Mouse (Mus musculus): ENCODE data around the gene Kazn.

Gene Kazn

DNA sequence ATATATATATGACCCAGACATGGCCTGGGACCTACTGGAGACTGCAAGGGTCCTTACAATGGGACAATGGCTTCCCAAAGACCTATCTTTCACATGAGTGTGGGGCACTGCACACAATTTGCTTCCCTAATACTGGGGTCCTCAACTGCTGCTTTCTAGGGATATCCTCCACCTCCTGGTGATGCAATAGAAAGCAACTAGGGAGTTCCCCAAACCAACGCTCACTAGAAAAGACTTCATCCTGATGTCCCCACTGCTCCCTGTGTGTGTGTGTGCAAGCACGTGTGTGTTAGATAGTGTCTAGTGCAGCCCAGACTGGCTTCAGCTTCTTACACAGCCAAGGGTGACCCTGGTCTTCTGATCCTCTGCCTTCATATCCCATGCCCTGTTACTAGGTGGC lies 103.7 kb downstream of the Kazn start:
- in situ Hi-C loops (cut with MboI; ENCODE audit: low sequenced_read_pairs) = loop anchor here (25.0 kb wide), 1 partner anchor 877 kb away; no protein-coding TSS in a partner anchor

DNA sequence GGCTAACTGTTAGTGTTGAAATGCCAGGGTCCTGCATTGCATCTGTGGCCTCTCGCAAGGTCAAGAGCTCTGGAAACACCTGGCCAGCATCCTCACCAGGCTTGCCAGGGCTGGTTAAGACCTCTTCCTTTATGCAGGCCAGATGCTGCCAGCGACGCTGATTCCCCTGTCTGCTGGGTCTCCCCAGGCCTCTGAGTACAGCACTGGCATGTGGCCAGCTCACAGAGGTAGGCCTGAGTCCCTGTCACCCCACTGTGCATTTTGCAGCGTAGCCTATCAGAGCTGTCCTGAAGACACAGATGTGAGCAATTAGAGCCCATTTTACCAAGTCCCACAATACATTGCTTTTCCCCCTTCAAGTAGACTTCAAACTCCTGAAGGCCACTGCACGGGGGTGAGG lies 109.0 kb downstream of the Kazn start:
- in situ Hi-C loops (cut with MboI; ENCODE audit: low sequenced_read_pairs) = loop anchor here (25.0 kb wide), 1 partner anchor 882 kb away; no protein-coding TSS in a partner anchor

DNA sequence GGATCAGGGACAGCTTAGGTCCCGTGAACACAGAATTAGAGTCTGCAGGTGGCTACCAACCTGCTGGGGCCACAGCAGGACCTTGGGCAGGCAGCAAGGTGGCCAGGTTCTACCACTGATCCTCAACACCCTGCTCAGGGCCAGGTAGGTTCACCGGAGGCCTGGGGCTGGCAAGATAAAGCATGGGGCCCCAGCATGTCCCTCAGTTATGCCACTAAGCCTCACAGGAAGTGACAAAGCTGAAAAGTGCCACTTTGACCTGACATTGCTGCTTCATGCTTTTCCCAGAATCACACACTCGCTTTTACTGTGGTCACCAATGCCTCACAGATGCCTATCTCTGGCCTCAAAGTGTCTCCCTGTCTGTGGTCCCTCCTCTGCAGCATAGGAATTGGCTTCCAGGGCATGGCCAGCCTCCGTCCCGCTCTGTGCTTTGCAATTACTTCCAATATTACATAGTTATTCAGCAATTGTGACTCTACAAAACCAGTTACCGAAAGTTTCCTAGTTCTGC lies 111.9 kb downstream of the Kazn start:
- in situ Hi-C loops (cut with MboI; ENCODE audit: low sequenced_read_pairs) = loop anchor here (25.0 kb wide), 1 partner anchor 885 kb away; no protein-coding TSS in a partner anchor

DNA sequence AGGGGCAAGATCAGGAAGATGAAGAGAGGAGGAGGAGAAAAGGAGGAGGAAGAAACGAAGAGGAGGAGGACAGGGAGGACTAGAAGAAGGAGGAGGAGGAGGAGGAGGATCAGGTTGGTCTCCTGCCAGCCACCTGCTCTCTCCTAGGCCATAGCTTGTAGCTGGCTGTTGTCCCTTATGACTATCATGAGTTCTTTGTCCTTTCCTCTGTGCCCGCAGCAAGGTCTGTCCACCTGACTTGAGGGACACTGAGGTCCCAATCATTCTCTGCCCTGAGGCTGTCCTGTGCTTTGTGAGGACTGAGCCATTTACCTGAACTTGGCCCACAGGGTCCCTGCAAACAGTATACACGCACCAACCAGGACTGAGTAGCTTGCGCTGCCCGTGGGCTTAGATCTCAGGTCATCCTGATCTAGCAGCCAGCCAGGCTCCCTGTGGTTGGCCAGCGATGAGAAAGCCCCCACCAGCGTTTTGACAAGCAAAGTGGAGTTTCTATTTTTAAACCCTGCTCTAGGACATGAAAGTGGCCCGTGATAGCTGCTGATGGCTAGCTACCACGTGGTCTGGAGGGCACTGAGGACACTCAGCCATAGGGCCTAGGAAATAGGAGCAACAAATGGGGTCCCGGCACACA lies 112.4 kb downstream of the Kazn start:
- in situ Hi-C loops (cut with MboI; ENCODE audit: low sequenced_read_pairs) = loop anchor here (25.0 kb wide), 1 partner anchor 886 kb away; no protein-coding TSS in a partner anchor

DNA sequence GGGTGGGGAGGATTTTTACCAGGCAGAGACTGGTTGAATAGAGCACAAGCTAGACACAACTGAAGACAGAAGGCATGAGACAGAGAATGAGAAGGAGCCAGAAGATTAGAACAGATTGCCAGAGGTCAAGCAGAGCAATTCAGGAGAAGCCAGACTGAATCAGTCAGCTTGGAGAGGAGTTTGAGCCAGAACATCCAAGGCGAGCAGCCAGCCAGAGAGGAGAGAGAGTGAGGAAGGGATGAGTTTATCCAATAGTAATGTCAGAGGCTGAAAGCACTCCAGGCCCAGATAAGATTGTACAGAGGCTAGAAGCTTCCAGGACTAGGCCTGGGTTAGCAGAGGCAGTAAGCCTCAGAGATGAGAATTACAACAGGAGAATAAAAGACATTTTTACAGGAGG lies 118.0 kb downstream of the Kazn start:
- in situ Hi-C loops (cut with MboI; ENCODE audit: low sequenced_read_pairs) = no loop called here

DNA sequence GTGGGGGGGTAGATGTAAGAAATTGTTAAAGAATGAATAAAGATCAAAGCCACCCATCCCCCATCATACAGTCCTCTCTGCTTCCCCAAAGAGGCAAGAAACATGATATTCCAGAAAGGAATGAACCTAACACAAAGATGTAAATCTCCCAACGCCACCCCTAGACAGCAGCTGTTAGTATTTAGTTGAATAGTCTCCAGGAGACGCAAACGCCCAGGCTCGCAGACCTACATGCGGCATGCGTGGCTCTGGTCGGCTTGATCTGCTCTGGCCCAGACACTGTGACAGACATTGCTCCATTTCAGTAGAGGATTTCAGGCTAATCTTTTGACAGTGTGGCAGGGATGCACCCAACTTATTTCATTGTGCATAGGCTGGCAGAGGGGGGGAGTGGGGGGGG lies 120.7 kb downstream of the Kazn start:
- in situ Hi-C loops (cut with MboI; ENCODE audit: low sequenced_read_pairs) = no loop called here

DNA sequence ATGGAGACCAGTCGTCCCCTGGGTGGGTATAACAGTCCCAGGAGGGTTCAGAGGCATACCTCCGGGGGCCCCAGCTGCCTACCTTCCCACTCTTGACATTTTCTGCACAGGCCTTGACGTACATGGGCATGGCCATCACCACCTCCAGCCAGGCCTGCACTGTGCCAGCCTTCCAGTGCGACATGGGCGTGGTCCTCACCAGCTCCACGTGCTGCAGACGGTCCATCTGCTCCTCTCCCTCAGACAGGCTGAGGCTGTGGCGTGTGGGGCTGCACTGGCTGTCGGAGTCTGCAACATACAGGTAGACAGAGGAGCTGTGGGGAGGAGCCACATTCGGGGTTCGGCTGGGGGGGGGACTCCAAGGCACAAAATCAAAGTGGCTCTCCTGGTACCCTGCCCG lies 121.2 kb downstream of the Kazn start:
- in situ Hi-C loops (cut with MboI; ENCODE audit: low sequenced_read_pairs) = no loop called here

DNA sequence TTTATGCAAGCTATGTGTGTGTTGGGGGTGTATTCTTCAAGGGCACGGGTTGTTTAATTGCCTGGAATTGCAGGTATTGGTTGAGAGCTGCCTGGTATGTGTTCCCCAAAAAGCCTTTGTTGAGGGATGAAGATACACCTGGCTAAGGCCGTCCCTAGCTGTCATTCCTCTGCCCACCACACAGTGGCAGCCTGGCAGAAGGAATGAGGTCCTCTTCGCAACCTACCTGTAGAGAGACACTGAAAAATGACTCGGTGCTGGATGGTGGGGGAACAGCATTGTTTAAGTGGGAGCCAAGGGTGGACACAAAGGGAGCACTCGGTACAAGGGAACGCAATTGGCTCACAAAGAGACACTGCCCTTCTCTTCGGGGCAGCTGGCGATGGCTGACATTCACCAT lies 125.9 kb downstream of the Kazn start:
- in situ Hi-C loops (cut with MboI; ENCODE audit: low sequenced_read_pairs) = no loop called here

DNA sequence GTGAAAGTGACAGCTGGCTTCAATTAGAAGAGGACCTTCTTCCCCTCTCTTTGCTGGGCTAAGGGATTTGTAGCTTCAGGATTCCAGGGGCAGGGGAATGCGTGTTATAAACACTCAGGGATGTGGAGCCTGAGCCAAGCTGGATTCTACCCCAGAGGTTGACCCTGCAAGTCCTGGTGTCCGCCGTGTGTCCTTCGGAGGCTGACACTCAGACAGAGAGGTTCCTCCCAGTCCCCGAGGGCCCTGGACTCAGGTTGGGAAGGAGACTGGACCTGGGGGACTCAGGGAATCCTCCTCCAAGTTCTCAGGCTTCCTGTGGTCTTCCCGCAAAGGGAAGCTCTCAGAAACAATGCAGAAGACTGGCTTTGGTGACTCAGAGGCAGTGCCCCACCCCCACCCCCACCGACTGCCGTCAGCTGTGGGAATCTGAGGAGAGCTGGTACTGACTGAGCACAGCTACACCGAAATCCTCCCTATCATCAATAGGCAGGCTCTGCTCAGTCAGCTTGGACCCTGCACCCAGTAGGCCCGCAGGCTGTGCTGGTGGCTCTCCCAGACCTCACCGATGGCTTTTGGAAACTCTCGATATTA lies 136.0 kb downstream of the Kazn start:
- in situ Hi-C loops (cut with MboI; ENCODE audit: low sequenced_read_pairs) = no loop called here

DNA sequence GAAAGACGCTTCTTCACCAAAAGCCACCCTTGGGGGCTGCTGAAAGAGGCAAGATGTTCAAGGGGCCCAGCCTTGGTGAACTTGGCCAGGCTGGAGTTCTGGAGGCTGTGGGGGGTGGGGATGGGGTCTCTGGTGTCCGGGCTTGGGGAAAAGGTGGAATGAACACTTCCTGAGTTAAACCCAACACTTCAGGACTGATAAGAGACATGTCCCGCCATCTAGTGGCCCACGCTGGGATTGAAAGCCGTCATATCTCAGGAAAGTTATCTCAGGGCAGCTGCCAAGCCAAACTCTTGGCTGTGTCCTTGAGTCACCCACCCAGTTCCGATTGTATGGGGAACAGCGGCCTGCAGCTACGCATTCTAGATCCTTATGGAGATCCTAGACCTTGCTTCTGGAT lies 140.9 kb downstream of the Kazn start:
- in situ Hi-C loops (cut with MboI; ENCODE audit: low sequenced_read_pairs) = loop anchor here (25.0 kb wide), 1 partner anchor 286 kb away; no protein-coding TSS in a partner anchor

DNA sequence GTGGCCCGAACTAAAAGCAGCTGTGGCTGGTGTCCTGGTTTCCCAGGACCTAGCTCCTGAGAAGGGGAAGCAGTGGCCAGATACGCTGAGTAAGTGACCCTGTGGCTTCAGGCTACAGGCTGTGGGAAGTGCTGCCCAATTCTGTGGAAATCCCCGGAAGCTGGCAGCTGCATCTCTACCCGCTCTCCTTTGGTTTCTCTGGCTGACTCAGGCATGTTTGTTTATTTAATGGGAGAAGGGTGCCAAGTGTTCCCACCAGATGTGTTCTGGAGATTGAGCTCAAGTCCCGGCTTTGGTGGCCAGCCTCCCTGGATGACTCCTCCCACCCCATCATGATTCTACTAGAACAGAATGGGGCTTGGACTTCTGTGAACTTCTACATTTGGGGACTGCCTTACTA lies 141.3 kb downstream of the Kazn start:
- in situ Hi-C loops (cut with MboI; ENCODE audit: low sequenced_read_pairs) = loop anchor here (25.0 kb wide), 1 partner anchor 286 kb away; no protein-coding TSS in a partner anchor

DNA sequence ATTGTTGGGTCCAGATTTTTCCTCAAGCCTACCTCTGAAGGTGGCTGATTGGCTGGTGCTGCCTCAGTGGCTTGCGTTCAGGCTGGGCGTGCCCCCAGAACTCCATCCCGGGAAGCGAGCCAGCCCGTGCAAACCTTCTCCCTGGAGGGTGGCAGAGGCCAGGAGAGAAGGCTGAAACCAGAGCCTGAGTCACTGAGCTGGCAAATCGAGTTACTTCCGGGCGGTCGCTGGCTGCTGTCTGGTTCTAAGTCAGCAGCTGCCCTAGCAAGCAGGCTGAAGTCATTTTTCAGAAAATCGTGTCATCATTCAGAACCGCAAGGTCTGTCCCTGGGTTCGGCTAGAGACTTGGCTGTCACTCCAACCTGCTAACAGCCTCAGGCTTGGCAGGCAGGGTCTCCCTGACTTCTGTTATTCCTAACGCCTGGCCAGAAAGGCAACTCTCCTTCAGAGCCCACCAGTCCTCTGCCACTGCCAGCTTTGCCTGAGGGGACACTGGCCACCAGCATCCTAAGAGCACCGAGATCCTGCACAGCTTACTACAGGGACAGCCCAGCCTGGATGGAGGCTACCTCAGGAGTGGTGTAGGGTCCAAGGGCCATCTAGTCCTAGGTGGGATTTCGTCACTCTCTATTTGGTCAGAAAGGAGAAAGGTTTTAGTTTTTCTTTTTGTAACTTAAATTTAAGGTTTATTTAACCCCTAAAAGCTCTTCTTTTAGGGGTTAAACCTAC lies 143.5 kb downstream of the Kazn start:
- in situ Hi-C loops (cut with MboI; ENCODE audit: low sequenced_read_pairs) = loop anchor here (25.0 kb wide), 1 partner anchor 283 kb away; no protein-coding TSS in a partner anchor

DNA sequence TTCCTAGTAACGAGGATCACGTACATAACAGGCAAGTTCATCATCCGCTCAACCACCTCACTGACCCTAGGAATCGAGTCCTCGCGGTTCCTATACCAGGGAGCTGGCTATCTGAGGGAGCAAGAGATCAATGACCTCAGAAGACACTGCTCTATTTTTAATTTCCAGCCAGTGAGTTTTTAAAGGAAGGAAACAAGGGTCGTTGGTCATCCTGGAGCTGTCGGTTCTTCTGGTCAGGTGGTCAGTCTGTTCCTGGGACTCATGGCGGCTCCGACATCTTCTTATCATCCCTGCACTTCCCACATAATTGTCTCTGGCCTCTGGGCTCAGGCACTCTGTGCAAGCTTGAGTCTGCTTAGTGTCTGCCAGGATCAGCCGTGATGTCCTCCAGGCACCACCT lies 144.8 kb downstream of the Kazn start:
- in situ Hi-C loops (cut with MboI; ENCODE audit: low sequenced_read_pairs) = loop anchor here (25.0 kb wide), 1 partner anchor 282 kb away; no protein-coding TSS in a partner anchor

DNA sequence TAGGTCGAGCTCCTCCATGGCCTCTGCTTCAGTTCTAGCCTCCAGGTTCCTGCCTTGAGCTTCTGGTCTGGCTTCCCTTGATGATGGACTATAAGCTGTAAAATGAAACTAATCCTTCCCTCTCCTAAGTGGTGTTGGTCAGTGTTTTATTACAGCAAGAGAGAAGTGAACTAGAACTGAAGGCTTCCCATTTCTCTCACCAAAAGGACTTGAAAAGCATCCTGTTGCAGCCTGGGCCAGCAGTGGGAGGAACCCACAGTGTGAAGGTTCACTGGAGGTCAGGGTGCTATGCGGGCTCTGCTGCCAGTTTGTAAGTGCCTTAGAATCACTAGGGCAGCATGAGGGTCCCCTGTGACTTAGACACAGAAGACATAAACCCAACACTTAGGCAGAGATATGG lies 148.1 kb downstream of the Kazn start:
- in situ Hi-C loops (cut with MboI; ENCODE audit: low sequenced_read_pairs) = loop anchor here (25.0 kb wide), 1 partner anchor 279 kb away; no protein-coding TSS in a partner anchor

DNA sequence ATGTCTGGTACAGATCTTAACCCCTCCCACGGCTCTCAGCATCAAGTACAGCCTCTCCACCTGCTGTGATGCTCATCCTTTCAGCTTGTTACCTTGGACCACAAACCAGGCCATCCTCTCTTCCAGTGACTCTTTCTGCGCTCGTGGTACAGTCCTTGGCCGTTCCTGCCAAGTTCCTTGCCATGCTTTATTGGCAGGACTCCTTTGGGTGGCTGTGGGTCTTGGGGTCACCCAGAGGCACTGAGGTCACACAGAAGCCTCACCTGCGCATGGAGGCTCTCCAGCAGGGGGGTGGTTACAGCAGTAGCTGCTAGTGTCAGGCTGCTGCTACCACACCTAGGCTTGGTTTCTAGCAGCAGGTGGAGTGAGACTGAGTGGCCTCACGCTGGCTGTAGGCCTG lies 149.2 kb downstream of the Kazn start:
- in situ Hi-C loops (cut with MboI; ENCODE audit: low sequenced_read_pairs) = loop anchor here (10.0 to 25.0 kb wide), 2 partner anchors 75 to 278 kb away; partner anchors contain the start of gene Fhad1

DNA sequence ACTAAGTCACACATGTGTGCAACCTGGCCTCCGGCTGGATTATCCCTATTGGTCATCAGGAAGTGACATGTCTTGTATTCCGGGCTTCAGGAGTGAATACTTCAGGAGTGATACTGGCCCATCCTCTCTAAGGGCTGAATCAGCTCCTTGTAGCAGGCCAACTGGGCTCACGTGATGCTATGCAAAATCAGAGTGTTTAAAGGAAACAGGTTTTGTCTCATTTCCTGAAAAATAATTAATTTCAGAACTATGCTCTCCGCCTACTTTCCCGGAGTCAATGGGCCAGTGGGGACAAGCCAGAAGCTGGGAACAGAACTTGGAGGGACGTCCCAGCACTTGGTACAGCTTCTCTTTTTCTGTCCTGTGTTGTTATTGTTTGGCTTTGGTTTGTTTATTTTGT lies 150.4 kb downstream of the Kazn start:
- in situ Hi-C loops (cut with MboI; ENCODE audit: low sequenced_read_pairs) = loop anchor here (10.0 to 25.0 kb wide), 2 partner anchors 74 to 277 kb away; partner anchors contain the start of gene Fhad1

DNA sequence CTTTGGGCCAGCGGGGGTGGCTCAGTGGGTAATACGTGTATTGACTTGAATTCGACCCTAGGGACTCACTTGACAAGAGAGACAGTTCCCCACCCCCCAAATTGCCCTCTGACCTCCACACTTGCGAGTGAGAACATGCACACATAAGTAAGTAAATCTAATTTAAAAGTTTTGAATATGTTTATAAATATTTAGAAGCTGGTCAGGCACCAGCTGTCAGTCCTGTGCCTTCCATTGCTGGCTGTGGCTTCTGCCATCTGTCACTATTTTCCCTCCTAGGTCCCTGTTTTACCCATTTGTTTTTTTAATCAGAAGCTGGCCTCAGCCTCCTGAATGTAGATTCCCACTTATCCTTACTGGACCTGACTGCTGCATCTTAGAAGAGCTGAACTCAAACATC lies 150.8 kb downstream of the Kazn start:
- in situ Hi-C loops (cut with MboI; ENCODE audit: low sequenced_read_pairs) = loop anchor here (10.0 to 25.0 kb wide), 2 partner anchors 74 to 276 kb away; partner anchors contain the start of gene Fhad1

DNA sequence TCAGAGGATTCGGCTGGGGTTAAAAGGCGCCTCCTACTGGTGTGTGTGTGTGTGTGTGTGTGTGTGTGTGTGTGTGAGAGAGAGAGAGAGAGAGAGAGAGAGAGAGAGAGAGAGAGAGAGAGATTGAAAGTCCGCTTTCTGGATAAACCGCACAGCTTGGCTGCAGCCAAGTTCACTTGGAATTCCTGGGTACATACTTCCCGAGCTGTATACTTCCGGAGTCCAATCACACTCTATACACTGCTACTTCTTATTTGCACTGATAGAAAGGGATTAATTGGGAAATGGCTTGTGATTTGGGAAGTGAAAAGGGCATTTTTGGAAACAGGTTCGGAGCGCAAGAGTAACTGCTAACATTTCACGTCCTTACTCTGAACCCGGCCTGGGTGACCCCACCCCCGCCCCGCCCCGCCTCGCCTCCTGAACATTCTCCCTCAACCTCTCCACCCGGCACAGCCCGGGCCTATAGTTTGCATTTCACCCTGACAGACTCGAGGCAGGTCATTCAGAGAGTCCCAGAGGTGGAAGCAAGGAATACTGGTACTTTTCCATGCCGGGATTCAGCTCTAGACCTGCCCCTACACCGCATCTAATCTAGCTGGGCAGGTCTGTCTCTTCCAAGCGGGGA lies 154.2 kb downstream of the Kazn start:
- in situ Hi-C loops (cut with MboI; ENCODE audit: low sequenced_read_pairs) = loop anchor here (10.0 to 25.0 kb wide), 2 partner anchors 70 to 273 kb away; partner anchors contain the start of gene Fhad1

DNA sequence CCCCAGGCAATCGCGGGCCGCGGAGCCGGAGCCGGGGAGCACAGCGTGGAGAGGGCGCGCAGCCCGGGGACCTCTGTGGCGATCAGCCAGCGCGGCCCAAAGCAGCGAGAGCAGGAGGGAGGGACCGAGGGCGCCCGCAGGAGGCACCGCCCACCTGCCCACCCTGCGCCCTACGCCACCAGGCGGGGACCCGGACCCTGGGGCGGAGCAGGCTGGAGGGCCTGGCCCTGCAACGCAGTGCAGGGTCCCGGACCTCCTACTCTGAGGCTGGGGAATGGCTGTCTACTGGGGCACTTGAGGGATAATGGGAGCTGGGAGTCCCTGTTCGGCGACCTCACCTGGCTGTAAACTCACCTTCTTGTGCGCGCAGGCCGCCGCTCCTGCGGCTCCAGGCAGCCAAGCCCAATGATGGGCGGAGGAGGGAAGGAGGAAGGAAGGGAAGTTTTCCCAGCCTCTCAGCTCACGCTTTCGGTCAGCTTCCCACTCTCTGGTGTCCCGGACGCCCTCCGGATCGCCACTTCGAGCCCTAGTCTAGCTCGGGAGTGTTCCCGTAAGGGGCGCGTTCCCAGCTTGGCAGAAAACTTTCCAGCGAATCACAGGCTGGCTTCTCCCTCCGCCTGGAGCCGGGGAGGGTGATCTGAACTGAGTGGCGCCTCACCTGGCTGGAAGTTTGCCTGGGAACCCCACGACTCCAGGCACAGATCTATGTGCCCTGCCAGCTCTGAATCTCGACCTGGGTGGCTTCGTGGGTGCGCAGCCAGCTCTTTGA lies 154.9 kb downstream of the Kazn start, which contains the start of gene Tmem51:
Tmem51 (minus strand) TSS at position 174 of the 769 bp plus-strand sequence.
- in situ Hi-C loops (cut with MboI; ENCODE audit: low sequenced_read_pairs) = loop anchor here (10.0 to 25.0 kb wide), 2 partner anchors 70 to 272 kb away; partner anchors contain the start of gene Fhad1

DNA sequence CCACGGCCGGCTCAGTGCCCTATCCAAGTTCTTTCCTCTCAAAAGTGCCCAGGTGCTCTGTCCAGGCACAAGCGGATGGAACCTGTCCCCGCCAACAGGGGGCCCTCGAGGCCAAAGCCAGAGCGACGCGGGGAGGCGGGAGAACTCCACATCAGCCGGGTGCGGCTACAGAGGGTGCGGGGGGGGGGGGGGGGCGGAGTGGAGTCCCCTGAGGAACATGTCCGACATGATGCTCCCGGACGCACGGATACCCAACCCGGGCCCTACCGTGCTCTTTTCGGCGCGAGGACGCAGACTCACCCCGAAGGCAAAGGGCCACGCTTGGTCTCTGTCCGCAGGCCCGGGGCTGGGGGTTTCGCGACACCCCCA lies 155.5 kb downstream of the Kazn start:
- in situ Hi-C loops (cut with MboI; ENCODE audit: low sequenced_read_pairs) = loop anchor here (10.0 to 25.0 kb wide), 2 partner anchors 69 to 271 kb away; partner anchors contain the start of gene Fhad1
